In the genomic region with DNA sequence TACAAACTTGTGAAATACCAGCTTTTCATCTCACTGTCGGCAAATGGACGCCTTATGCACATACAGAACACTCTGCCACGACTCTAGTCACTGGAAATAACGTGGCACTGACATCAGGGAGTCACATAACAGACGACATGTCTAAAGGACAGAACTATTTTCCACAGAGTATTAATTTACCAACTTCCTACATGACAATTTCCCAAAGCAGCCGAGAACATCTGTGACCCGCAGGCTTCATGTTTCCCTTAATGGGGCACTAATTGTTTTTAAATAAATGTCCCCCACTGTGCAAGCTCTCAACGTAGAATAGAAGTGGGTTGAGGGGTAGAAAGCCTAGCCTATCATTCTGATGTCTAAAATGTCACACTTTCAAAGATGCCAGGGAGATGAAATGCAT, we compare ENCODE assay signal across 9 mouse cellular contexts. TPM values are rescaled to one million over a fixed set of nuclear protein-coding genes. Genes with fewer than 3 reads are reported as not detected.
A peak's percentile ranks its signal among the peaks of the same experiment; 100 is the strongest.
DNase-seq lines count a peak whose midpoint lies in the region; ATAC-seq and TF ChIP-seq lines count a peak whose summit lies in the region.
"Had no signal": no experiment of that assay in that cellular context is flagged by ENCODE, and none has a peak within 500 bp of the region (broad histone marks: within the 10 kb centered on the region; RNA-seq: fewer than 3 reads in every experiment).

No protein-coding gene starts in this region.

- H3K9me3 ChIP-seq in liver, embryonic 11.5 days (ENCODE audit: control insufficient read depth, low read length): no peaks in the 10 kb centered on the region
- no peaks in the 10 kb centered on the region for H3K9me3 ChIP-seq in embryonic facial prominence, embryonic 15.5 days (replicated peaks)
- H3K9me3 ChIP-seq in limb, embryonic 10.5 days (replicated peaks): no peaks in the 10 kb centered on the region

- no peak overlapping the region for H3K9ac ChIP-seq in liver, embryonic 11.5 days (ENCODE audit: low read depth, low read length)
- no peak overlapping the region for H3K9ac ChIP-seq in embryonic facial prominence, embryonic 15.5 days

- no peaks in the 10 kb centered on the region for H3K4me1 ChIP-seq in liver, embryonic 11.5 days (replicated peaks; ENCODE audit: control insufficient read depth, insufficient read depth, low read length)
- H3K4me1 ChIP-seq in embryonic facial prominence, embryonic 15.5 days: peaks cover 21% of the 10 kb centered on the region
- H3K4me1 ChIP-seq in limb, embryonic 10.5 days: peaks cover 9% of the 10 kb centered on the region
- peaks cover 12% of the 10 kb centered on the region for H3K4me1 ChIP-seq in olfactory bulb, adult 2 months (ENCODE audit: control insufficient read depth, insufficient read depth, low read length)

- TF ChIP-seq CTCF in olfactory bulb, adult 2 months (IDR thresholded peaks at IDR 0.05; ENCODE audit: insufficient read depth, low read depth, low read length): no peak

- 60% methylated on average over 8 of the region's 8 CpGs for WGBS in liver, embryonic 11.5 days
- 20% methylated on average over 8 of the region's 8 CpGs for WGBS in embryonic facial prominence, embryonic 15.5 days
- WGBS in limb, embryonic 10.5 days: 34% methylated on average over 8 of the region's 8 CpGs
- 33% methylated on average over 8 of the region's 8 CpGs for WGBS in olfactory bulb, adult 2 months

- H3K27ac ChIP-seq in liver, embryonic 11.5 days (ENCODE audit: low read depth, low read length): no peak overlapping the region
- H3K27ac ChIP-seq in embryonic facial prominence, embryonic 15.5 days (replicated peaks): peak overlapping the region; percentile 58; the same call in 1 of the 2 replicates
- no peak overlapping the region for H3K27ac ChIP-seq in limb, embryonic 10.5 days
- H3K27ac ChIP-seq in olfactory bulb, adult 2 months (ENCODE audit: insufficient read depth, low read depth, low read length): peak overlapping the region; percentile 27
- H3K27ac ChIP-seq: macrophage had no signal

- no peaks in the 10 kb centered on the region for H3K36me3 ChIP-seq in liver, embryonic 11.5 days (ENCODE audit: control insufficient read depth, insufficient read depth, low read length)
- no peaks in the 10 kb centered on the region for H3K36me3 ChIP-seq in embryonic facial prominence, embryonic 15.5 days
- H3K36me3 ChIP-seq in limb, embryonic 10.5 days: no peaks in the 10 kb centered on the region

- H3K27me3 ChIP-seq in liver, embryonic 11.5 days (replicated peaks; ENCODE audit: control insufficient read depth, insufficient read depth, low read length): no peaks in the 10 kb centered on the region
- H3K27me3 ChIP-seq in embryonic facial prominence, embryonic 15.5 days: no peaks in the 10 kb centered on the region
- H3K27me3 ChIP-seq in limb, embryonic 10.5 days (ENCODE audit: low read depth, poor library complexity, severe bottlenecking): peaks cover 75% of the 10 kb centered on the region

- ATAC-seq in liver, embryonic 11.5 days (replicated peaks; ENCODE audit: low FRiP score): no peak
- ATAC-seq in embryonic facial prominence, embryonic 15.5 days (ENCODE audit: insufficient number of reproducible peaks, low FRiP score, low TSS enrichment, low read depth): peak; percentile 16; the same call in 1 of the 2 replicates
- ATAC-seq in erythroblast, adult 5-6 weeks (replicated peaks; ENCODE audit: low FRiP score, poor library complexity, severe bottlenecking): no peak

- no peak overlapping the region for H3K4me3 ChIP-seq in liver, embryonic 11.5 days (ENCODE audit: low read depth, low read length)
- H3K4me3 ChIP-seq in embryonic facial prominence, embryonic 15.5 days (replicated peaks): no peak overlapping the region
- H3K4me3 ChIP-seq in limb, embryonic 10.5 days: no peak overlapping the region
- H3K4me3 ChIP-seq in olfactory bulb, adult 2 months (ENCODE audit: insufficient read depth, low read depth, low read length): no peak overlapping the region

- no peak for TF ChIP-seq POLR2A in olfactory bulb, adult 2 months (IDR thresholded peaks at IDR 0.05; ENCODE audit: insufficient read depth, low read depth, low read length)

- peak overlapping the region; percentile 54 for H3K4me2 ChIP-seq in liver, embryonic 11.5 days
- H3K4me2 ChIP-seq in embryonic facial prominence, embryonic 15.5 days (replicated peaks): peak overlapping the region; percentile 33; the same call in 1 of the 2 replicates

- no peak for DNase-seq in liver, embryonic 11.5 days (ENCODE audit: low spot score)
- no peak for DNase-seq in liver
- DNase-seq in limb, embryonic 10.5 days (ENCODE audit: low spot score): peak; percentile 31
- no peak for DNase-seq in cerebellum, postnatal 4 days (ENCODE audit: low spot score in 2 of 2)
- no peak for DNase-seq in cerebellum, adult 11 months

RNA-seq across cellular contexts. Expression of gene Cd180, which starts 49.0 kb away (rescaled TPM):
- polyA plus RNA-seq in liver, embryonic 11.5 days (2014; fragmentation: Nextera tagmentation; extraction: Ambion mirVana): 0.68 and 1.7 TPM in 2 replicates
- polyA plus RNA-seq in embryonic facial prominence, embryonic 15.5 days (2015; fragmentation: Nextera tagmentation; extraction: Ambion mirVana): 0.44 and 0.66 TPM in 2 replicates
- 0.15 TPM in 1 of 2 replicates, not detected in the other for polyA plus RNA-seq in limb, embryonic 10.5 days (2016; fragmentation: Nextera tagmentation; extraction: Ambion mirVana)
- not detected in 2 replicates for polyA plus RNA-seq in olfactory bulb, adult 2 months (2012; ENCODE audit: insufficient read depth, insufficient read length, low replicate concordance, missing spikeins)
- total RNA-seq in erythroblast, adult 5-6 weeks (2015; ENCODE audit: low replicate concordance): 24.0 and 31.1 TPM in 2 replicates
- 3.1 and 17.4 TPM in 2 replicates for total RNA-seq in erythroblast, adult 5-6 weeks (2017; ENCODE audit: low replicate concordance)

Comparison
In these comparisons a context has a peak if more than half of its experiments do, and no peak if none do; other contexts are left out.
1. H3K27ac ChIP-seq: peak in embryonic facial prominence, embryonic 15.5 days (single experiment) and olfactory bulb, adult 2 months (single experiment); none in liver, embryonic 11.5 days (single experiment) and limb, embryonic 10.5 days (single experiment).